Mouse (Mus musculus): ENCODE data around the gene Obox8.

Gene Obox8

GRCm38 (mm10) chr7:14333457-14333856, at the start of gene Obox8:
Gene Obox8 (minus strand): TSS chr7:14333557.
- no peak for DNase-seq (ENCODE audit: extremely low spot score, low spot score)

GRCm38 (mm10) chr7:14317209-14317608, 16.1 kb downstream of the Obox8 start:
- DNase-seq (ENCODE audit: extremely low spot score, low spot score) = no peak

- no peak for DNase-seq (ENCODE audit: extremely low spot score, low spot score)
These were observed 24.7 kb downstream of the Obox8 start for GRCm38 (mm10) chr7:14308671-14309070.

- DNase-seq (ENCODE audit: extremely low spot score, low spot score) = no peak
These were observed 25.8 kb downstream of the Obox8 start for GRCm38 (mm10) chr7:14307571-14307970.
